Mouse (Mus musculus): ENCODE data around the gene Opa3.

- TF ChIP-seq CTCF (IDR thresholded peaks at IDR 0.05; ENCODE audit: low read depth) (peak; percentile 93), EP300 (optimal IDR thresholded peaks at IDR 0.05) (no peak)
Measured at GRCm38 (mm10) chr7:19295503-19296185, 67.5 kb downstream of the Opa3 start.
